Comparison of ENCODE assay signal across 8 mouse cellular contexts in the genomic region with DNA sequence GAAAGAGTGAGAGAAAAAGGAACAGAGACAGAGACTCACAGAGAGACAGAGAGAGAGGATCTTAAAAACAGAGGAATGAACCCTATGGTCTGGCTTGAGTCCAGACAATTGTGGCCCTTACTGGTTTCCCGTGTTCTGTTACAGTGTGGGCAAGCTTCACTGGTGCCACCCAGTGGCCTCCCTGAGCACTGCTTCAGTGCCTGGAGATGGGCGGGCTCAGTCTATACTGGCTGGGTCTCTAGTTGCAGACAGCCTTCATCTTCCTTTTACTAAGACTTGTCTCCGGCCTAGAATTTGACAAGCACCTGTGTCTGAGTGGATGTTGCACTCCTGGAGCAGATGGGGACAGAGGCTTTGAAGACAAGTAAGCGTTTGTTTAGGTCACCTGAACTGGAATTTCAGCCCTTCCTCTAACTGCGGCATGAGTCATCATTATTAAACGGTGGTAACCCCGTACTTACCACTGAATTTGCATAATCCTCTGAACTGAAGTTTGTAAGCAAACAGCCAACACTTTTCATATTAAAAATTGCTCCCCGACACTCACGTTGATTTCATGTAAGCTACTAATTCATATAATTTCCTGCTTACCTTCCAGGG. TPM values are rescaled to one million over a fixed set of nuclear protein-coding genes. Genes with fewer than 3 reads are reported as not detected.
DNase-seq lines count a peak whose midpoint lies in the region; ATAC-seq lines count a peak whose summit lies in the region.

No protein-coding gene starts in this region.

- no peaks in the 10 kb centered on the region for H3K27me3 ChIP-seq in midbrain, embryonic 10.5 days (ENCODE audit: low read depth, poor library complexity, severe bottlenecking)
- H3K27me3 ChIP-seq in midbrain, embryonic 15.5 days (replicated peaks) = no peaks in the 10 kb centered on the region
- no peaks in the 10 kb centered on the region for H3K27me3 ChIP-seq in intestine, embryonic 15.5 days (replicated peaks)

- no peak overlapping the region for H3K9ac ChIP-seq in midbrain, embryonic 15.5 days
- no peak overlapping the region for H3K9ac ChIP-seq in intestine, embryonic 15.5 days

- no peaks in the 10 kb centered on the region for H3K9me3 ChIP-seq in midbrain, embryonic 10.5 days (replicated peaks)
- no peaks in the 10 kb centered on the region for H3K9me3 ChIP-seq in midbrain, embryonic 15.5 days
- no peaks in the 10 kb centered on the region for H3K9me3 ChIP-seq in intestine, embryonic 15.5 days

- intact Hi-C loops in left cerebral cortex, postnatal 14 days (cut with DNase I) = loop anchor here (10.0 kb wide), 1 partner anchor 654 kb away; no protein-coding TSS in a partner anchor

- no peak for ATAC-seq in midbrain, embryonic 15.5 days (replicated peaks)
- ATAC-seq in intestine, embryonic 15.5 days = peak; percentile 70
- peak; percentile 99 for ATAC-seq in megakaryocyte-erythroid progenitor cell, adult 5-6 weeks (replicated peaks; ENCODE audit: low FRiP score, low TSS enrichment, poor library complexity, severe bottlenecking)

- H3K27ac ChIP-seq in midbrain, embryonic 10.5 days (replicated peaks) = no peak overlapping the region
- H3K27ac ChIP-seq in midbrain, embryonic 15.5 days = no peak overlapping the region
- no peak overlapping the region for H3K27ac ChIP-seq in intestine, embryonic 15.5 days

- WGBS in midbrain, embryonic 10.5 days = 59% methylated on average over 9 of the region's 9 CpGs
- 50% methylated on average over 9 of the region's 9 CpGs for whole genome bisulfite sequencing in midbrain, embryonic 15.5 days
- WGBS in intestine, embryonic 15.5 days = 57% methylated on average over 9 of the region's 9 CpGs

- peak; percentile 49 for DNase-seq in midbrain, embryonic 10.5 days (ENCODE audit: low spot score)
- DNase-seq in cerebellum, postnatal 10 days = peak; percentile 80
- peak; percentile 61 to 83 for DNase-seq in frontal cortex, postnatal 36 days (ENCODE audit: low spot score in 2 of 2)
- DNase-seq in left cerebral cortex, postnatal 14 days (ENCODE audit: low spot score in 2 of 2) = peak; percentile 79 to 80
- DNase-seq in spleen, adult 12 weeks (ENCODE audit: low spot score) = peak; percentile 64

- no peaks in the 10 kb centered on the region for H3K36me3 ChIP-seq in midbrain, embryonic 10.5 days
- H3K36me3 ChIP-seq in midbrain, embryonic 15.5 days (replicated peaks) = no peaks in the 10 kb centered on the region
- no peaks in the 10 kb centered on the region for H3K36me3 ChIP-seq in intestine, embryonic 15.5 days

- H3K4me2 ChIP-seq in midbrain, embryonic 15.5 days = no peak overlapping the region
- H3K4me2 ChIP-seq in intestine, embryonic 15.5 days (replicated peaks) = no peak overlapping the region

- no peaks in the 10 kb centered on the region for H3K4me1 ChIP-seq in midbrain, embryonic 10.5 days
- no peaks in the 10 kb centered on the region for H3K4me1 ChIP-seq in midbrain, embryonic 15.5 days
- no peaks in the 10 kb centered on the region for H3K4me1 ChIP-seq in intestine, embryonic 15.5 days (replicated peaks)

- no peak overlapping the region for H3K4me3 ChIP-seq in midbrain, embryonic 10.5 days
- no peak overlapping the region for H3K4me3 ChIP-seq in midbrain, embryonic 15.5 days
- no peak overlapping the region for H3K4me3 ChIP-seq in intestine, embryonic 15.5 days (replicated peaks)

RNA-seq across cellular contexts. Expression of gene Il12a, which starts 18.9 kb away (rescaled TPM):
- not detected in 2 replicates for polyA plus RNA-seq in midbrain, embryonic 10.5 days (2016; fragmentation: Nextera tagmentation; extraction: Ambion mirVana)
- not detected in 2 replicates for polyA plus RNA-seq in midbrain, embryonic 15.5 days (2015; fragmentation: Nextera tagmentation; extraction: Ambion mirVana)
- polyA plus RNA-seq in intestine, embryonic 15.5 days (2015; fragmentation: Nextera tagmentation; extraction: Ambion mirVana) = not detected in 2 replicates
- 1 to 10 TPM; 2.3 to 2.5 TPM for total RNA-seq in left cerebral cortex, postnatal 14 days (2021)
- 3.8 and 5.4 TPM in 2 replicates for total RNA-seq in megakaryocyte-erythroid progenitor cell, adult 5-6 weeks (2014; fragmentation: Nextera tagmentation)
- 2.5 and 10.7 TPM in 2 replicates for total RNA-seq in megakaryocyte-erythroid progenitor cell, adult 5-6 weeks (2017)
